Mouse (Mus musculus) kidney, embryonic 15.5 days (tissue): ENCODE results near the gene Ank. TPM values are rescaled to one million over a fixed set of nuclear protein-coding genes. Genes with fewer than 3 reads are reported as not detected.
A peak's percentile ranks its signal among the peaks of the same experiment; 100 is the strongest.

ENCODE experiments used
- ATAC-seq: fragments of 200-750 bp; cut with Nextera tagmentation; replicated peaks from 2 replicates; pipeline ENCODE4 v1.8.0; 2017; ENCODE audit warnings: moderate TSS enrichment; ENCODE audit not compliant: low FRiP score
- H3K27ac ChIP-seq: fragments of 300-500 bp; sonication (generic); 2 replicates; pipeline ENCODE4 v1.5.1; 2015; ENCODE audit warnings: mild to moderate bottlenecking, inconsistent platforms
- H3K27me3 ChIP-seq: fragments of 300-500 bp; sonication (generic); 2 replicates; pipeline ENCODE4 v1.6.1; 2015; ENCODE audit warnings: inconsistent platforms
- H3K36me3 ChIP-seq: fragments of 300-500 bp; sonication (generic); 2 replicates; pipeline ENCODE4 v1.6.1; 2015; ENCODE audit warnings: inconsistent platforms
- H3K4me1 ChIP-seq: fragments of 300-500 bp; sonication (generic); 2 replicates; pipeline ENCODE4 v1.6.1; 2015; ENCODE audit warnings: inconsistent platforms
- H3K4me2 ChIP-seq: fragments of 300-500 bp; sonication (generic); 2 replicates; pipeline ENCODE4 v1.6.1; 2015; ENCODE audit warnings: moderate library complexity, mild to moderate bottlenecking, inconsistent platforms
- H3K4me3 ChIP-seq: fragments of 300-500 bp; sonication (generic); replicated peaks from 2 replicates; pipeline ENCODE4 v1.5.1; 2015; ENCODE audit warnings: mild to moderate bottlenecking, inconsistent platforms
- H3K9ac ChIP-seq: fragments of 300-500 bp; sonication (generic); 2 replicates; pipeline ENCODE4 v1.6.1; 2015; ENCODE audit warnings: mild to moderate bottlenecking, inconsistent platforms
- H3K9me3 ChIP-seq: fragments of 300-500 bp; sonication (generic); replicated peaks from 2 replicates; pipeline ENCODE4 v1.6.1; 2016; ENCODE audit warnings: inconsistent platforms
- WGBS: fragments of 180-500 bp; shearing (Covaris S2); methylation state at CpG from one replicate; pipeline ENCODE4 v1.1.7; 2015; ENCODE audit warnings: mixed read lengths; 5-methylcytosine and 5-hydroxymethylcytosine counted together
- polyA plus RNA-seq: library from polyadenylated mRNA; unstranded; fragments of >200 nt; fragmentation: Nextera tagmentation; extraction: Ambion mirVana; gene quantifications from 2 replicates; pipeline ENCODE4 v1.2.1, GENCODE M21; 2015

Gene Ank
- polyA plus RNA-seq, 1 experiment from 2014 or later: 8.8 TPM

- no peak for ATAC-seq
- 78% methylated on average over 4 of the region's 4 CpGs for WGBS
- H3K9ac ChIP-seq: no peak overlapping the region
- H3K4me1 ChIP-seq: no peaks in the 10 kb centered on the region
- H3K4me3 ChIP-seq: no peak overlapping the region
- no peak overlapping the region; the same call in 1 of the 2 replicates for H3K27ac ChIP-seq
- H3K27me3 ChIP-seq: no peaks in the 10 kb centered on the region
- H3K9me3 ChIP-seq: no peaks in the 10 kb centered on the region
- no peak overlapping the region for H3K4me2 ChIP-seq
- H3K36me3 ChIP-seq: peaks cover 24% of the 10 kb centered on the region
These were observed 119.1 kb downstream of the Ank start for GRCm38 (mm10) chr15:27585466-27586092.

- Histone ChIP-seq H3K4me3 (no peak overlapping the region), H3K9me3 (no peaks in the 10 kb centered on the region), H3K4me2 (no peak overlapping the region), H3K27ac (no peak overlapping the region; the same call in 1 of the 2 replicates), H3K4me1 (no peaks in the 10 kb centered on the region), H3K27me3 (no peaks in the 10 kb centered on the region), H3K9ac (no peak overlapping the region), H3K36me3 (peaks cover 29% of the 10 kb centered on the region)
- 80% methylated on average over 5 of the region's 5 CpGs for WGBS
- ATAC-seq: no peak
These were observed 119.6 kb downstream of the Ank start for GRCm38 (mm10) chr15:27586093-27586480.

GRCm38 (mm10) chr15:27588087-27588826, 121.8 kb downstream of the Ank start:
- H3K9me3 ChIP-seq: no peaks in the 10 kb centered on the region
- 86% methylated on average over 14 of the region's 14 CpGs for WGBS
- H3K9ac ChIP-seq: no peak overlapping the region
- no peaks in the 10 kb centered on the region for H3K27me3 ChIP-seq
- H3K4me3 ChIP-seq: no peak overlapping the region
- H3K4me2 ChIP-seq: no peak overlapping the region
- H3K36me3 ChIP-seq: peaks cover 39% of the 10 kb centered on the region
- H3K4me1 ChIP-seq: no peaks in the 10 kb centered on the region
- no peak for ATAC-seq
- no peak overlapping the region for H3K27ac ChIP-seq

GRCm38 (mm10) chr15:27590812-27591211, 124.3 kb downstream of the Ank start:
- Histone ChIP-seq H3K9ac (no peak overlapping the region), H3K4me2 (no peak overlapping the region), H3K27me3 (no peaks in the 10 kb centered on the region), H3K4me3 (no peak overlapping the region), H3K4me1 (no peaks in the 10 kb centered on the region), H3K36me3 (peaks cover 50% of the 10 kb centered on the region), H3K9me3 (no peaks in the 10 kb centered on the region), H3K27ac (no peak overlapping the region)
- 97% methylated on average over 9 of the region's 9 CpGs for WGBS
- no peak; the same call in 1 of the 2 replicates for ATAC-seq

- Histone ChIP-seq H3K4me2 (no peak overlapping the region), H3K9me3 (no peaks in the 10 kb centered on the region), H3K27me3 (no peaks in the 10 kb centered on the region), H3K36me3 (peaks cover 60% of the 10 kb centered on the region), H3K4me3 (no peak overlapping the region), H3K27ac (no peak overlapping the region), H3K9ac (no peak overlapping the region), H3K4me1 (no peaks in the 10 kb centered on the region)
- WGBS: 83% methylated on average over 19 of the region's 19 CpGs
- 0 out of 2 replicates have a peak, but pooled peaks have one; percentile 24 for ATAC-seq
These were observed 126.3 kb downstream of the Ank start for GRCm38 (mm10) chr15:27592620-27593320.

- no peak overlapping the region for H3K4me3 ChIP-seq
- no peak overlapping the region for H3K27ac ChIP-seq
- no peaks in the 10 kb centered on the region for H3K4me1 ChIP-seq
- H3K4me2 ChIP-seq: no peak overlapping the region
- WGBS: 86% methylated on average over 13 of the region's 13 CpGs
- no peak for ATAC-seq
- no peaks in the 10 kb centered on the region for H3K27me3 ChIP-seq
- no peak overlapping the region for H3K9ac ChIP-seq
- peaks cover 63% of the 10 kb centered on the region for H3K36me3 ChIP-seq
- no peaks in the 10 kb centered on the region for H3K9me3 ChIP-seq
These were observed 127.2 kb downstream of the Ank start for GRCm38 (mm10) chr15:27593717-27594116.

- Histone ChIP-seq H3K27ac (peak overlapping the region; percentile 48; the same call in 1 of the 2 replicates), H3K36me3 (peaks cover 67% of the 10 kb centered on the region), H3K4me1 (no peaks in the 10 kb centered on the region), H3K4me2 (no peak overlapping the region), H3K9me3 (no peaks in the 10 kb centered on the region), H3K4me3 (no peak overlapping the region), H3K27me3 (no peaks in the 10 kb centered on the region), H3K9ac (no peak overlapping the region)
- ATAC-seq: 0 out of 2 replicates have a peak, but pooled peaks have one; percentile 34
- 46% methylated on average over 4 of the region's 4 CpGs for WGBS
These were observed 128.5 kb downstream of the Ank start for GRCm38 (mm10) chr15:27594973-27595372.

GRCm38 (mm10) chr15:27595560-27595959, 129.1 kb downstream of the Ank start:
- Histone ChIP-seq H3K36me3 (peaks cover 67% of the 10 kb centered on the region), H3K27me3 (no peaks in the 10 kb centered on the region), H3K4me1 (no peaks in the 10 kb centered on the region), H3K9me3 (no peaks in the 10 kb centered on the region), H3K27ac (peak overlapping the region; percentile 48; the same call in 1 of the 2 replicates), H3K9ac (no peak overlapping the region), H3K4me3 (no peak overlapping the region), H3K4me2 (no peak overlapping the region)
- WGBS: 72% methylated on average over 8 of the region's 8 CpGs
- ATAC-seq: no peak

GRCm38 (mm10) chr15:27596463-27597140, 130.1 kb downstream of the Ank start:
- H3K9me3 ChIP-seq: no peaks in the 10 kb centered on the region
- no peaks in the 10 kb centered on the region for H3K27me3 ChIP-seq
- no peak overlapping the region for H3K4me2 ChIP-seq
- H3K9ac ChIP-seq: no peak overlapping the region
- H3K27ac ChIP-seq: no peak overlapping the region
- H3K4me3 ChIP-seq: no peak overlapping the region
- peaks cover 66% of the 10 kb centered on the region for H3K36me3 ChIP-seq
- 75% methylated on average over 3 of the region's 3 CpGs for WGBS
- no peak for ATAC-seq
- no peaks in the 10 kb centered on the region for H3K4me1 ChIP-seq

- no peaks in the 10 kb centered on the region for H3K4me1 ChIP-seq
- H3K4me3 ChIP-seq: no peak overlapping the region
- peaks cover 64% of the 10 kb centered on the region for H3K36me3 ChIP-seq
- ATAC-seq: no peak
- H3K27ac ChIP-seq: no peak overlapping the region
- no peak overlapping the region for H3K9ac ChIP-seq
- H3K27me3 ChIP-seq: no peaks in the 10 kb centered on the region
- no peaks in the 10 kb centered on the region for H3K9me3 ChIP-seq
- 89% methylated on average over 4 of the region's 4 CpGs for WGBS
- no peak overlapping the region for H3K4me2 ChIP-seq
These were observed 131.0 kb downstream of the Ank start for GRCm38 (mm10) chr15:27597516-27597915.

- Histone ChIP-seq H3K9ac (no peak overlapping the region), H3K4me3 (no peak overlapping the region), H3K27me3 (no peaks in the 10 kb centered on the region), H3K9me3 (no peaks in the 10 kb centered on the region), H3K27ac (no peak overlapping the region), H3K36me3 (peaks cover 63% of the 10 kb centered on the region), H3K4me2 (no peak overlapping the region), H3K4me1 (no peaks in the 10 kb centered on the region)
- WGBS: 85% methylated on average over 13 of the region's 13 CpGs
- no peak for ATAC-seq
These were observed 132.4 kb downstream of the Ank start for GRCm38 (mm10) chr15:27598786-27599385.
